Mouse (Mus musculus): ENCODE data around the gene Gm10837. TPM values are rescaled to one million over a fixed set of nuclear protein-coding genes. Genes with fewer than 3 reads are reported as not detected.

Gm10837 gene
- total RNA-seq, 1 experiment from 2014 or later, result not detected

GRCm38 (mm10) chr14:122479461-122480109 lies 10.8 kb upstream of the Gm10837 start:
- DNase-seq, result no peak

GRCm38 (mm10) chr14:122480355-122480754 lies 10.0 kb upstream of the Gm10837 start:
- no peak for DNase-seq

- DNase-seq, result no peak
Measured at GRCm38 (mm10) chr14:122481181-122481580, 9.2 kb upstream of the Gm10837 start.

DNA sequence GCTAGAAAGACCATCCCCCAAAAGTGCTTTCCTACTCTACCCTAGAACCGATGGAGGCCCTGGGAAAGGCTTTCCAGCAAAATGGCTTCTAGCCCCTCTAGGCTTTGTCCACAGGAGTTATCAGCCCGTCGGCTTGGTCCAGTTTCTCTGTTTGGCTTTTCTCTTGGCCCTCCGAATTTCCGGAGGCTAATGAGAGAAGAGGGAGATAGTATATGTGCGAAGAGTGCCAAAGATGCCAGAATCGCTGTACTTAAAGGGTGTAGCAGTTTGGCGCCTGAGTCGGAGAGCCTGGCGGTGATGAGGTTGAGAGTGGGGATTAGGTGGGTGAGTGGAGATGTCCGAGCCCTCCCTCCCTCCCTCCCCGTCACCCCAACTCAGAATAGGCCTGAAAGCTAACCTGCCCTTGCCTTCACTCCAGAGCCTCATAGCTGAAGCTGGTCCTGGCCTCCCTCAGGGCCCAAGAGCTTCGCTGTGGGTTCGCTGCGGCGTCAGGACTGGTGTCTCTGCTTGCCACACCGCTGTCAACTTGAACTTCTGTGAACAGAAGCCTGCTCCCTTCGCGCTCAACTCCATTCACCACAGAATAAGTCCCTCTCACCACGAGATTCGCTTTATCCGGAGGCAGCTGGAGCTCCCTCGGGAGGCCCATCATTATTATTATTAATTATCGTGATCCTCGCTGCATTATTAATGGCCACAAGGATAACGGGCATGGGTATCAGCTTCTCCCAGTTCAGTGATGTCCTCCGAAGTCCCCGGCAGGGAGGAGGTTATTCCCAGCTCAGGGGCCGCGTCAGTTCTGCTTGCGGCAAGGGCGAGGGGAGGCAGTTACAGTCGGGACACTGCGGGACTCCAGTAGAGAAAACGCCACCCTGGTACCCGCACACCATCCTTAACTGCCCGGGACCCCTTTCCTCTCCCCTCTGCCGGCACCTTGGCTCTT lies 8.0 kb upstream of the Gm10837 start:
- DNase-seq, result no peak

- DNase-seq, result no peak
Measured at GRCm38 (mm10) chr14:122483024-122483385, 7.4 kb upstream of the Gm10837 start.

GRCm38 (mm10) chr14:122483556-122484421 lies 6.6 kb upstream of the Gm10837 start:
- no peak for DNase-seq

DNA sequence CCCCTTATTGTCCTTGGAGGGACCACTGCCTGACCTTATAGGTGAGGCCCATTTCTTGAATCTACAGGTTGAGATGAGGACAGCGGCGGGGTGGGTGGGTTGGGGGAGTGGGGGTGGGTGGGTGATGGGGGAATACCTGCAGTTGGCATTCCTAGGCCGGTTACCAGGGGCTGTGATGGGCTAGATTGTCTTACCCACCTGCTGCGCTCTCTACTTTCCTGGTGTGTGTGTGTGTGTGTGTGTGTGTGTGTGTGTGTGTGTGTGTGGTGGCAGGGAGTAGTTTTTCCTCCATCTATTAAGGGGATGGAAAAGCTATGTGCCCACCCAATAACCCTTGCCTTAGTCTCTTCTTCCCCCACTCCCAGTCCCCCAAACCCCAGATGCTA lies 5.9 kb upstream of the Gm10837 start:
- no peak for DNase-seq

GRCm38 (mm10) chr14:122484844-122485551 lies 5.4 kb upstream of the Gm10837 start:
- DNase-seq, result no peak

GRCm38 (mm10) chr14:122485635-122486181 lies 4.7 kb upstream of the Gm10837 start:
- DNase-seq, result no peak

GRCm38 (mm10) chr14:122486611-122487010 lies 3.8 kb upstream of the Gm10837 start:
- DNase-seq, result no peak

- no peak for DNase-seq
Measured at GRCm38 (mm10) chr14:122487366-122487765, 3.0 kb upstream of the Gm10837 start.

DNA sequence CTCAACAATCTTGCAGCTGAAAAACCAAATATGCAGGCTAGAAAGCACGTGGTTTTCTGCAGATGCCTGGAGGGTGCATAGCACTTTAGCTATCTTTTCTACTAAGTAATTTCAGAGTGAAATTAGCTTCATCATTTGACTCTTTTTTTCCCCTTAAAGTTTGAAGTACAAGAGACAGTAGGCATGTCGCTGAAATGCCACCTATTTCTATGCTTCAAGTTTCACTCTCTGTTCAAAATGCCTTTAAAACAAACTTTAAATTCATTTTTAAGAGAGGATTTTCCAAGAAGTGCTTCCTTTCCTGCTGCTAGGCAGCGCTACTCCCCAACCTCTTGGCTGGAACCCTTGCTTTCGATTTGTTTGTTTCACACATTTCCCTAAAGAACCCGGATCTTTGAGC lies 1.3 kb upstream of the Gm10837 start:
- no peak for DNase-seq

DNA sequence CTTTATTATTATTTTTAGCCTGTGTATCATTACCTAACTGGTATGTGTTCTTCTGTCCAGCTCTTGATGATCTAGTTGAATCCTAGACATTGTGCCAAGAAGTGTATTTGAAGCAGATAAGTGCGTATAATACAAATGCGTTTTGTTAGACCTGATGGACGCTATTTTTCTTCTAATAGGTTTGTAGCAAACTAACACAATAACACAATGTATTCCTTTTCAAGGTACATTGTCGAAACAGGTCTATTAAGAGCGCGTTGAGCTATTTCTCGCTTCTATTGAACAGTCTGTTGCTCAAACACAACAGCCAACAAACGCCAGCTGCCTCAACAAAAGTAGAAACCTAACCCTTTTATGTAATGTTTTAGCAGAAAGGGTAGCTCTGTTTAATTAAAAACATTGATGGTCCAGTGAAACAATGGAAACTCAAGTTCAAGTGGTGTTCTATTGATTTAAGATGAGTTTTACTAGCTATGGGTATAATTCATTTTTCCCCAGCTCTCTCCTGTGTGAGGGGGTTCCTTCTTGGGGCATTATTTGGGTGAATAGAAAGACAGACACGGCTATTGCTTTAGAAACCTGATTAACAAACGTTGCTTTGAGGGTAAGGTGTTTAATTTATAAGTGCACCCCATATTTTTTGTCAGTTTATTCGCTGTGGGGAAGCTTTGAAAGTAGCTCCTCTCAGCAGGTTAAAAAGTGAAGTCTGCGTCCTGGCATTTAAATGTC lies 536 bp upstream of the Gm10837 start:
- no peak for DNase-seq

DNA sequence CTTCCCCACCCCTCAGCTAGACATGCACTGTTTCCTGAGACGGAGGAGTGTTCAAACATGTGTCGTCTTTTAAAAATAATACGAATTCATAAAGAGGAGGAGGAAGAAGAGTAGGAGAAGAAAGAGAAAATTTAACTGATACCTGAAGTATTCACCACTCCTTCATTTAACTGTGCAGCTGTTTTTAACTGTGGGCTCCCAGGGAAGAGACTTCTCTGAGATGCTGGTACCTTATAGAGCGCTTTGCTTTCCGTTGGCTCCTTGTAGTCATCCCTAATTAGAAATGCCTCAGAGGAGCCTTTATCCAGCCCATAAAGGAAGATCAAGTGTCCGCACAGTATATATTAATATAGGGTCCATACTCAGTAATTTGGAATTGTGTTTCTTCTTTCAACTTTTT lies 1.1 kb downstream of the Gm10837 start:
- no peak for DNase-seq

DNA sequence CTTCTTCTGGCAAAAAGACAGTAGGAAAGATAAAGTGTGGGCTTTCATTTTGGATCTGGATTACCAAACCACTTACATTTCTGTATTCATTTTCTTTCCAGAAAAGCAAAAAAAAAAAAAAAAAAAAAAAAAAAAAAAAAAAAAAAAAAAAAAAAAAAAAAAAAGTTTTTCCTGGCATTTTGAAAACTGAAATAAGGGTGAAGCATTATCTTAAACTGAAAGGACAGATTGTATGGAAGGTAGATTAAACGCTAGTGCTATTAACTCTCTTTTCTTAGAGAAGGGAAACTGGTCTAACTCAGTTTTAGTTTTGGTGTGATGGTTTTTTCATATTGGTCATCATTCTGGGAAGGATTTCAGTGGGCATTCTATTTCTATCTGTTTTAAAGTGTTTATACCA lies 1.6 kb downstream of the Gm10837 start:
- DNase-seq, result no peak

DNA sequence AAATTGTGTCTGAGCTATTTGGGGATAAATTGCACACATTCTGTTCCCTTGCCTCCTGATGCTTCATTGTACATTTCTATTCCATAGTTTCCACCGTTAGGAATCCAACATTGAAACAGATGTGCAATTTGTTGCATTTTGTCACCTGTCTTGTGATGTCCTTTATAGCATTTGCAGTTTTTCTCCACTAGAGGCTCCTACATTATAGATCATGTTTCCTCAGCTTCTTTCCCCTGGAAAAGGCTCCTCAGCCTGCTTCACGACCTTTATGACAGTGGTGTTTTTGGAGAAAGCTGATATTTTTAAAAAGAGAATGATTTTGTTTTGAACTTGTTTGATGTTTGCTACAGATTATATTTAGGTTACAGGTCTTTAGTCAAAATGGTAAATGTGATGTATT lies 18.7 kb downstream of the Gm10837 start:
- DNase-seq, result no peak

GRCm38 (mm10) chr14:122511519-122511918 lies 21.1 kb downstream of the Gm10837 start:
- DNase-seq, result no peak

DNA sequence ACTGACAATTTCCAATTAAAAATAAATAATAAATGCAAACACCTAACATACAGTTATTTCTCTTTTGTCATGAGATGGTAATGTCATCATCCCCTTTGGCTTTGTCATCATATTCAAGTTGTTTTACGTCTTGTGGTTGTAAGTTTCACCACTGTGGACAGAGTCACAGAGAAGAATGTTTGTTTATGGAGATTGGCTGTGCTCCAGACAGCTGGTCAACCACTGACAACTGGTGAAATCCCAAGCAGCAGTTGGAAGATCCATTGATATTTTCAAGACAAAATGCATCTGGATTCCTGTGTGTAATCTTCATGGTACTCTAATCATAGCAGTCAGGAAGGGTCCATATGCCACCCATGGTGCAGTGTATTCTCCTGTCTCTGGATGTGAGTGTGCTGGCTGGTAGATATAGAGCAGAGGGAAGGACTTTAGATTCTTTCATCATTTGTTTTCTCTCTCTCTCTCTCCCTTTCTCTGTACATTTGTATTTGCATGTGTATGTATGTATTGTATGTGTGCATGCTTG lies 23.2 kb downstream of the Gm10837 start:
- no peak for DNase-seq

- no peak for DNase-seq
Measured at GRCm38 (mm10) chr14:122528475-122528874, 38.1 kb downstream of the Gm10837 start.

GRCm38 (mm10) chr14:122534017-122534924 lies 43.9 kb downstream of the Gm10837 start, which contains the start of gene Pcca:
Pcca (plus strand) TSS chr14:122534324.
- DNase-seq, result peak; percentile 95
